Mouse (Mus musculus) forebrain, embryonic 10.5 days (tissue): Measurements from ENCODE around the gene Galnt2. TPM values are rescaled to one million over a fixed set of nuclear protein-coding genes. Genes with fewer than 3 reads are reported as not detected.

Experiments used
- polyA plus RNA-seq: library from polyadenylated mRNA; unstranded; fragments of >200 nt; fragmentation: Nextera tagmentation; extraction: Ambion mirVana; gene quantifications from 2 replicates; pipeline ENCODE4 v1.2.1, GENCODE M21; 2016

The Galnt2 gene
- polyA plus RNA-seq, 1 experiment from 2014 or later, result 40.7 TPM

Other genes starting within 250 kb of the Galnt2 start
- 20.3 and 21.8 TPM in 2 replicates for gene Abcb10, start 248.3 kb upstream of the Galnt2 start, polyA plus RNA-seq
- 47.6 and 48.8 TPM in 2 replicates for gene Taf5l, start 210.0 kb upstream of the Galnt2 start, polyA plus RNA-seq
- gene Urb2, start 209.9 kb upstream of the Galnt2 start, polyA plus RNA-seq, result 8.8 and 9.0 TPM in 2 replicates
- gene Pgbd5, start 208.3 kb downstream of the Galnt2 start, polyA plus RNA-seq, result 1.9 and 2.5 TPM in 2 replicates